Comparison of ENCODE assay signal across 8 mouse cellular contexts in the genomic region with DNA sequence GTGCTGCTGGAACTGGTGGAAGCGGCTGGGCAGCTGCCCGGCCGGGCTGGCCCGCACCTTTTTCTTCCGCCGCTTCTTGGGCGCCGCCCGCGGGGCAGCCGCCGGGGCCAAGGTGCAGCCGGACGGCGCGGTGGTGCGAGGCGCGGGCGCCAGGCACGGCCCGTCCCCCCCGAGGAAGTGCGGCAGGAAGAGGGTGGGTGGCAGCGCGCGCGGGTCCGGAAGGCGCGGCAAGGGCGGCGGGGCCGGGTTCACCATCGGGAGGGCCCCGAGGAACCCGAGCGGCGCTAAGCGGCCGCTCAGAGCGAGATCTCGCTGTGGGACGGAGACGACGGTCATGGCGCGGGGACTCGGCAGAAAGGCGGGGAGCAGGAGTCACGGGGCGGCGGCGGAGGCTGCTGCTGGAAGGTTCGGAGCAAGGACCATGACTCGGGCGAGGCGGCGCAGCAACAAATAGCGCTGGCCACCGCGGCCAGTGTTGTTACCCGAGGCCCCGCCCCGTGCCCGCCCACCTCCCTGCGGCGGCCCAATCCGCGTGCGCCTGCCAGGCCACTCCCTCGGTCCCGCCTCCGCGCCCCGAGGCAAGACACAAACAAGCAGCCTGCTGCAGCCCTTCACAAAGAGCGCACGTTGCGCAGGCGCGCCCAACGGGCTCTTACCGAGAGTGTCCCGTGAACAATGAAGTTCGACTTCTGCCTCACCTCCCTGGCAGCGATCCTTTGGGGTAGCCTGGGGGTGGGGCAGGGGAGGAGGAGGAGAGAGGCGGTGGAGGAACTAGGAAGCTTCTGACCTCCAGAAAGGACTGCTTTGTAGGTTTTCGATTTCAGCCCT. TPM values are rescaled to one million over a fixed set of nuclear protein-coding genes. Genes with fewer than 3 reads are reported as not detected.
DNase-seq lines count a peak whose midpoint lies in the region; ATAC-seq and TF ChIP-seq lines count a peak whose summit lies in the region.

No protein-coding gene starts in this region.

- H3K4me1 ChIP-seq in MEL (ENCODE audit: control insufficient read depth in 1 of 2, insufficient read depth in 2 of 2, low read length in 2 of 2), result peaks cover 6 to 14% of the 10 kb centered on the region in 2 experiments; a peak in 3 of 4 replicates
- 0 out of 2 replicates have a peak, but pooled peaks cover 2% of the 10 kb centered on the region for H3K4me1 ChIP-seq in cerebellum, adult 2 months (ENCODE audit: control insufficient read depth, insufficient read depth, low read length)
- peaks cover 23% of the 10 kb centered on the region for H3K4me1 ChIP-seq in hindbrain, embryonic 10.5 days (replicated peaks)
- peaks cover 9% of the 10 kb centered on the region; the same call in 1 of the 2 replicates for H3K4me1 ChIP-seq in lung, postnatal 0 days (ENCODE audit: insufficient read depth, low read depth, low read length)

- TF ChIP-seq CTCF in MEL (IDR thresholded peaks at IDR 0.05 in 2 of 3, conservative IDR thresholded peaks at IDR 0.05 in 1 of 3; ENCODE audit: control insufficient read depth in 1 of 3, insufficient read depth in 1 of 3, low read depth in 2 of 3, low read length in 3 of 3, poor library complexity in 1 of 3, severe bottlenecking in 1 of 3), result no peak
- no peak for TF ChIP-seq CTCF in cerebellum, adult 2 months (IDR thresholded peaks at IDR 0.05; ENCODE audit: borderline replicate concordance, insufficient read depth, low read depth, low read length)
- TF ChIP-seq CTCF in lung, postnatal 0 days (IDR thresholded peaks at IDR 0.05), result no peak

- H3K4me3 ChIP-seq in MEL (ENCODE audit: control insufficient read depth in 1 of 2, insufficient read depth in 1 of 2, low read depth in 2 of 2, low read length in 2 of 2), result peak overlapping the region; percentile 73 to 87
- peak overlapping the region; percentile 82 for H3K4me3 ChIP-seq in cerebellum, adult 2 months (replicated peaks; ENCODE audit: insufficient read depth, low read depth, low read length)
- H3K4me3 ChIP-seq in hindbrain, embryonic 10.5 days, result peak overlapping the region; percentile 99
- peak overlapping the region; percentile 100 for H3K4me3 ChIP-seq in lung, postnatal 0 days (ENCODE audit: low read depth, low read length)

- H3K27me3 ChIP-seq in MEL (ENCODE audit: control insufficient read depth in 1 of 2, insufficient read depth in 2 of 2, low read length in 2 of 2), result no peaks in the 10 kb centered on the region
- H3K27me3 ChIP-seq in cerebellum, adult 2 months (ENCODE audit: control insufficient read depth, insufficient read depth, low read length), result no peaks in the 10 kb centered on the region
- H3K27me3 ChIP-seq in hindbrain, embryonic 10.5 days (ENCODE audit: insufficient read depth, poor library complexity, severe bottlenecking), result no peaks in the 10 kb centered on the region
- H3K27me3 ChIP-seq in lung, postnatal 0 days (replicated peaks; ENCODE audit: insufficient read depth, low read length), result no peaks in the 10 kb centered on the region

- peak overlapping the region; percentile 60 for H3K4me2 ChIP-seq in lung, postnatal 0 days (replicated peaks; ENCODE audit: low read depth, low read length)

- peaks cover 11% of the 10 kb centered on the region for H3K79me2 ChIP-seq in MEL (ENCODE audit: control insufficient read depth, insufficient read depth, low read length, poor library complexity)

- under 1% methylated on average over 87 of the region's 88 CpGs for WGBS in cerebellum, adult 2 months
- WGBS in hindbrain, embryonic 10.5 days, result under 1% methylated on average over 85 of the region's 88 CpGs
- WGBS in lung, postnatal 0 days, result under 1% methylated on average over 67 of the region's 88 CpGs

- peak; percentile 99 for DNase-seq in MEL (ENCODE audit: low read depth, low spot score)
- DNase-seq in cerebellum, adult 2 months, result peak; percentile 98 to 99
- DNase-seq in forelimb bud, embryonic 11.5 days (ENCODE audit: low read depth, low spot score), result peak; percentile 99
- DNase-seq in hindbrain, embryonic 10.5 days (ENCODE audit: low spot score), result peak; percentile 99
- DNase-seq in layer of hippocampus, adult 9-11 months, result peak; percentile 99
- peak; percentile 99 for DNase-seq in lung, postnatal 0 days (ENCODE audit: low spot score)
- peak; percentile 96 for DNase-seq in ovary, postnatal 14 days (ENCODE audit: low spot score)
- peak; percentile 99 for DNase-seq in thymus, postnatal 14 days

- H3K9ac ChIP-seq in MEL (ENCODE audit: control insufficient read depth, low read depth, low read length, poor library complexity, severe bottlenecking), result peak overlapping the region; percentile 86
- H3K9ac ChIP-seq in lung, postnatal 0 days (replicated peaks; ENCODE audit: low read depth), result peak overlapping the region; percentile 100

- no peak for TF ChIP-seq EP300 in MEL (IDR thresholded peaks at IDR 0.05; ENCODE audit: low read depth in 1 of 2, low read length in 2 of 2)
- 0 out of 2 replicates have a peak, but pooled peaks have one; percentile 1 for TF ChIP-seq EP300 in lung, postnatal 0 days (IDR thresholded peaks at IDR 0.05)

- peaks cover 7 to 18% of the 10 kb centered on the region in 2 experiments for H3K36me3 ChIP-seq in MEL (ENCODE audit: control insufficient read depth in 1 of 2, insufficient read depth in 2 of 2, low read length in 2 of 2)
- H3K36me3 ChIP-seq in hindbrain, embryonic 10.5 days, result peaks cover 30% of the 10 kb centered on the region
- H3K36me3 ChIP-seq in lung, postnatal 0 days (ENCODE audit: insufficient read depth, low read length), result peaks cover 16% of the 10 kb centered on the region; the same call in 1 of the 2 replicates

- TF ChIP-seq POLR2A in MEL (IDR thresholded peaks at IDR 0.05; ENCODE audit: control insufficient read depth in 1 of 2, insufficient read depth in 1 of 2, low read depth in 1 of 2, low read length in 2 of 2, poor library complexity in 1 of 2), result peak; percentile 76 to 87
- peak; percentile 93 for TF ChIP-seq POLR2A in cerebellum, adult 2 months (IDR thresholded peaks at IDR 0.05; ENCODE audit: borderline replicate concordance, insufficient read depth, low read length)

- H3K27ac ChIP-seq in MEL (ENCODE audit: control insufficient read depth, low read depth, low read length), result peak overlapping the region; percentile 87
- peak overlapping the region; percentile 98 for H3K27ac ChIP-seq in cerebellum, adult 2 months (ENCODE audit: insufficient read depth, low read length)
- peak overlapping the region; percentile 100 for H3K27ac ChIP-seq in hindbrain, embryonic 10.5 days
- peak overlapping the region; percentile 100 for H3K27ac ChIP-seq in lung, postnatal 0 days (ENCODE audit: low read length)

- no peak for TF ChIP-seq RAD21 in MEL (IDR thresholded peaks at IDR 0.05; ENCODE audit: low read depth, low read length)

- no peaks in the 10 kb centered on the region for H3K9me3 ChIP-seq in MEL (replicated peaks; ENCODE audit: insufficient read depth, low read length)
- no peaks in the 10 kb centered on the region for H3K9me3 ChIP-seq in hindbrain, embryonic 10.5 days
- H3K9me3 ChIP-seq in lung, postnatal 0 days (ENCODE audit: low read length), result no peaks in the 10 kb centered on the region

- ATAC-seq in lung, postnatal 0 days, result peak; percentile 91

TF ChIP-seq in MEL, 35 proteins besides CTCF, POLR2A, EP300 and RAD21 (continues in another document):
- peak; percentile 64; the same call in 1 of the 2 replicates for TF ChIP-seq POLR2AphosphoS5 (IDR thresholded peaks at IDR 0.05; ENCODE audit: borderline replicate concordance, low read depth, low read length)
- TF ChIP-seq TCF12 (IDR thresholded peaks at IDR 0.05; ENCODE audit: low read depth, low read length), result peak; percentile 61; the same call in 1 of the 2 replicates
- TF ChIP-seq BHLHE40 (IDR thresholded peaks at IDR 0.05; ENCODE audit: borderline replicate concordance, low read depth, low read length), result no peak
- TF ChIP-seq SIN3A (IDR thresholded peaks at IDR 0.05; ENCODE audit: low read length), result peak; percentile 81
- peak; percentile 48 for TF ChIP-seq TBP (IDR thresholded peaks at IDR 0.05; ENCODE audit: low read depth, low read length)
- no peak for TF ChIP-seq USF1 (IDR thresholded peaks at IDR 0.05; ENCODE audit: low read depth, low read length)
- peak; percentile 78; the same call in 1 of the 2 replicates for TF ChIP-seq MAZ (IDR thresholded peaks at IDR 0.05; ENCODE audit: low read depth, low read length)
- no peak for TF ChIP-seq TAL1 (IDR thresholded peaks at IDR 0.05; ENCODE audit: low read length)
- peak; percentile 62 for TF ChIP-seq NELFE (IDR thresholded peaks at IDR 0.05; ENCODE audit: low read depth, low read length)
- no peak for TF ChIP-seq MYB (IDR thresholded peaks at IDR 0.05; ENCODE audit: low read depth, low read length)
- TF ChIP-seq ZMIZ1 (IDR thresholded peaks at IDR 0.05; ENCODE audit: low read depth, low read length), result peak; percentile 91; the same call in 1 of the 2 replicates
- peak; percentile 28; the same call in 1 of the 2 replicates for TF ChIP-seq MXI1 (IDR thresholded peaks at IDR 0.05; ENCODE audit: low read depth, low read length)
- peak; percentile 27; the same call in 1 of the 2 replicates for TF ChIP-seq HCFC1 (IDR thresholded peaks at IDR 0.05; ENCODE audit: low read depth, low read length)
- TF ChIP-seq NRF1 (IDR thresholded peaks at IDR 0.05; ENCODE audit: insufficient read depth, low read depth, low read length, poor library complexity, severe bottlenecking), result peak; percentile 95

RNA-seq across cellular contexts. Expression of a gene that starts 39.5 kb away (rescaled TPM):
- total RNA-seq in MEL (2012; rRNA removed), result not detected in 2 replicates
- not detected for polyA plus RNA-seq in MEL (2012; ENCODE audit: insufficient read depth in 1 of 2, insufficient read length in 2 of 2, low read depth in 1 of 2, low replicate concordance in 2 of 2, missing spikeins in 1 of 2)
- polyA plus RNA-seq in cerebellum, adult 2 months (2012; rRNA removed), result 16.1 and 16.5 TPM in 2 replicates
- 3.7 and 7.1 TPM in 2 replicates for polyA plus RNA-seq in hindbrain, embryonic 10.5 days (2016; fragmentation: Nextera tagmentation; extraction: Ambion mirVana)
- polyA plus RNA-seq in lung, postnatal 0 days (2015; fragmentation: Nextera tagmentation; extraction: Ambion mirVana), result 0.16 and 0.31 TPM in 2 replicates

RNA-seq across cellular contexts. Expression of a gene that starts 41.7 kb away (rescaled TPM):
- total RNA-seq in MEL (2012; rRNA removed), result 7.6 and 11.8 TPM in 2 replicates
- 10 to 100 TPM in 1 of 2 experiments, not detected in 1; 14.4 TPM for polyA plus RNA-seq in MEL (2012; ENCODE audit: insufficient read depth in 1 of 2, insufficient read length in 2 of 2, low read depth in 1 of 2, low replicate concordance in 2 of 2, missing spikeins in 1 of 2)
- 62.4 and 64.6 TPM in 2 replicates for polyA plus RNA-seq in cerebellum, adult 2 months (2012; rRNA removed)
- 71.5 and 80.4 TPM in 2 replicates for polyA plus RNA-seq in hindbrain, embryonic 10.5 days (2016; fragmentation: Nextera tagmentation; extraction: Ambion mirVana)
- 153 and 169 TPM in 2 replicates for polyA plus RNA-seq in lung, postnatal 0 days (2015; fragmentation: Nextera tagmentation; extraction: Ambion mirVana)

RNA-seq across cellular contexts. Expression of a gene that starts 58.7 kb away (rescaled TPM):
- not detected in 2 replicates for total RNA-seq in MEL (2012; rRNA removed)
- not detected for polyA plus RNA-seq in MEL (2012; ENCODE audit: insufficient read depth in 1 of 2, insufficient read length in 2 of 2, low read depth in 1 of 2, low replicate concordance in 2 of 2, missing spikeins in 1 of 2)
- 4.5 and 6.7 TPM in 2 replicates for polyA plus RNA-seq in cerebellum, adult 2 months (2012; rRNA removed)
- 1.1 and 1.2 TPM in 2 replicates for polyA plus RNA-seq in hindbrain, embryonic 10.5 days (2016; fragmentation: Nextera tagmentation; extraction: Ambion mirVana)
- polyA plus RNA-seq in lung, postnatal 0 days (2015; fragmentation: Nextera tagmentation; extraction: Ambion mirVana), result 0.70 and 0.86 TPM in 2 replicates

Comparison
In these comparisons a context has a peak if more than half of its experiments do, and no peak if none do; other contexts are left out.
1. Peak in every context shown above with its lines: DNase-seq, ATAC-seq, H3K4me3 ChIP-seq and H3K27ac ChIP-seq.